Mouse (Mus musculus): ENCODE data around the gene Fam241a. TPM values are rescaled to one million over a fixed set of nuclear protein-coding genes. Genes with fewer than 3 reads are reported as not detected.

The Fam241a gene
- polyA plus RNA-seq, 1 experiment from 2014 or later: 10.1 TPM

DNA sequence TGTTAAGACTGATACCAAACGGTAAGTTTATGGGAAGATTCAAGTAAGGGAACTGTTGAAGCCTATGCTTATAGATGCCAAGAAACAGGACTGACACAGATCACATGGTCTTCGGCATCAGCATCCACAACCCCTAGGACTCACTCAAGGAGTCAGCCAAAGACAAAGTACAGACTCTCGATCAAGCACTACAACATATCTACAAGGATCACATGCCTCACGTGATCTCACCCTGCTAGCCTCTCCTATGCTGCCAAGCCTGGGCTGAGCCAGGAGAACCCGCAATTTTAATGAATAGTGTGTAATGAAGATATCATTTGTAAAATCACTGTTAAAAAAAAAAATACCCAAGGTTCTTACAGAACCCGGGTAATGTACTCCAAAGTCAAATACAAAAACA, 60.5 kb downstream of the Fam241a start:
- 76% methylated on average over 6 of the region's 6 CpGs for WGBS
- no peak for DNase-seq (ENCODE audit: low spot score)
- H3K4me1 ChIP-seq (ENCODE audit: control insufficient read depth, insufficient read depth, low read length): peaks cover 16% of the 10 kb centered on the region
- peak overlapping the region; percentile 61 for H3K4me2 ChIP-seq (ENCODE audit: low read depth, low read length)
- no peak overlapping the region for H3K9ac ChIP-seq (ENCODE audit: low read depth, low read length)
- no peak for ATAC-seq (ENCODE audit: low read depth)
- no peaks in the 10 kb centered on the region for H3K27me3 ChIP-seq (replicated peaks; ENCODE audit: control insufficient read depth, insufficient read depth, low read length)
- H3K36me3 ChIP-seq (ENCODE audit: control insufficient read depth, insufficient read depth, low read length): no peaks in the 10 kb centered on the region
- H3K9me3 ChIP-seq (ENCODE audit: control insufficient read depth, low read length): no peaks in the 10 kb centered on the region
- no peak overlapping the region for H3K27ac ChIP-seq (replicated peaks; ENCODE audit: low read depth, low read length)
- H3K4me3 ChIP-seq (ENCODE audit: low read depth, low read length): 0 out of 2 replicates have a peak overlapping the region, but pooled peaks have one; percentile 93

DNA sequence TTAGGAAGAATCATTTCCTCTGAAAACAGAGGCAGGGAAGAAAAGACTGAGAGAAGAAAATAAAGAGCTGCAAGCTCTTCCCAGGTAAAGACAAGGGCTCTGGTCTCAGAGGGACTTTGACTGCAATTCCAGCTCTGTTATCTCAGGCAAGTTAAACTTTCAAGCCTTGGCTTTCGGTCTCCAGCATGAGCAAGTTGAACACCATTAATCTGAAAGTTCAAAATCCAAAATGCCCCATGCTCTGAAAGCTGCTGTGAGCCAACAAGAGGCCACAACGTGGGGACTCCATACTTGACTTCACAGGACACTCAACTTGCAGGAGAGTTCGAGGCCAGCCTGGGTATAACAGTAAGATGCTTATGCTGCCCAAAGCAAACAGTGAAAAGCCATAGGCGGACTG, 62.1 kb downstream of the Fam241a start:
- ATAC-seq (ENCODE audit: low read depth) (no peak), DNase-seq (ENCODE audit: low spot score) (no peak)
- Histone ChIP-seq H3K4me3 (ENCODE audit: low read depth, low read length) (no peak overlapping the region), H3K27ac (replicated peaks; ENCODE audit: low read depth, low read length) (no peak overlapping the region), H3K9me3 (ENCODE audit: control insufficient read depth, low read length) (no peaks in the 10 kb centered on the region), H3K9ac (ENCODE audit: low read depth, low read length) (no peak overlapping the region), H3K4me1 (ENCODE audit: control insufficient read depth, insufficient read depth, low read length) (peaks cover 16% of the 10 kb centered on the region), H3K27me3 (replicated peaks; ENCODE audit: control insufficient read depth, insufficient read depth, low read length) (no peaks in the 10 kb centered on the region), H3K36me3 (ENCODE audit: control insufficient read depth, insufficient read depth, low read length) (no peaks in the 10 kb centered on the region), H3K4me2 (ENCODE audit: low read depth, low read length) (no peak overlapping the region)
- 91% methylated on average over 4 of the region's 4 CpGs for WGBS

DNA sequence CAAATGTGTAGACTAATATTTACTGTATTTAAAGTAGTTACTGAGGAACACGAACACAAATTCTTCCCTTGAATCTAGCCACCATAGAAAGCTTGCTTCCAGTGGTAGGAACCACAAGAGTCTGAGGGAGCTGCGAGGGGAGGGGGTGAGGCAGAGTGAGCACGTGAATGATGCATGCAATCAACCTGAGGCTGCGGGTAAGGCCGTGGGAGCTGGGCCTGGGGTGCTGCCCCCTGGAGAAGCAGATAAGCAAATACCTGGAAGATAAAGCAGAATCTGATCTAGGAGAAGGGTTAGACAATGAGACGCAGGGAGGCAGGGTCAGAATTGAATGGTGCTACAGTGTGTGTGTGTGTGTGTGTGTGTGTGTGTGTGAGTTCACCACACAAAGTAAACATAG, 65.0 kb downstream of the Fam241a start:
- ATAC-seq (ENCODE audit: low read depth) (no peak), DNase-seq (ENCODE audit: low spot score) (no peak)
- no peak overlapping the region for H3K4me2 ChIP-seq (ENCODE audit: low read depth, low read length)
- H3K27ac ChIP-seq (replicated peaks; ENCODE audit: low read depth, low read length): no peak overlapping the region
- no peak overlapping the region for H3K9ac ChIP-seq (ENCODE audit: low read depth, low read length)
- H3K4me3 ChIP-seq (ENCODE audit: low read depth, low read length): no peak overlapping the region
- no peaks in the 10 kb centered on the region for H3K9me3 ChIP-seq (ENCODE audit: control insufficient read depth, low read length)
- peaks cover 9% of the 10 kb centered on the region for H3K4me1 ChIP-seq (ENCODE audit: control insufficient read depth, insufficient read depth, low read length)
- H3K27me3 ChIP-seq (replicated peaks; ENCODE audit: control insufficient read depth, insufficient read depth, low read length): no peaks in the 10 kb centered on the region
- no peaks in the 10 kb centered on the region for H3K36me3 ChIP-seq (ENCODE audit: control insufficient read depth, insufficient read depth, low read length)
- WGBS: 67% methylated on average over 6 of the region's 6 CpGs

DNA sequence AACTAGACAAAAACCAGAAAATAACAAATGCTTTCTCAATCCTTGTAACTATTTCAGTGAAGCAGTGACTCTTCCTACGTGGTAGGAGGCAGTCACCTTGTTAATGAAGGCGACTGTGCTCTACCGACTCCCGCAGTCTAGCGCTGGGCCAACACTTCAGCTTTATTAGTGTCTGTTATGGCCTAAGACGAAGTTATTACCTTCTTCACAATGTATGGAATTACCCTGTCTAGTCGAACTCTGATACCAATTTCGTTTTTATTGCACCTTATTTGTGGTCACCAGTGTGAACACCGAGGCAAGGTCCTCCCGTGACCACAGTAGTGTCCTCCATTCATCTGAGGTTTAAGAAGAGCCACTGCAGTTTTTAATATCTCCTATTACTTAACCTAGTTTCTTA, 65.9 kb downstream of the Fam241a start:
- Histone ChIP-seq H3K27ac (replicated peaks; ENCODE audit: low read depth, low read length) (no peak overlapping the region), H3K9me3 (ENCODE audit: control insufficient read depth, low read length) (no peaks in the 10 kb centered on the region), H3K36me3 (ENCODE audit: control insufficient read depth, insufficient read depth, low read length) (no peaks in the 10 kb centered on the region), H3K9ac (ENCODE audit: low read depth, low read length) (no peak overlapping the region), H3K27me3 (replicated peaks; ENCODE audit: control insufficient read depth, insufficient read depth, low read length) (no peaks in the 10 kb centered on the region), H3K4me2 (ENCODE audit: low read depth, low read length) (no peak overlapping the region), H3K4me3 (ENCODE audit: low read depth, low read length) (no peak overlapping the region), H3K4me1 (ENCODE audit: control insufficient read depth, insufficient read depth, low read length) (no peaks in the 10 kb centered on the region; the same call in 1 of the 2 replicates)
- ATAC-seq (ENCODE audit: low read depth): no peak
- no peak for DNase-seq (ENCODE audit: low spot score)
- 90% methylated on average over 10 of the region's 10 CpGs for WGBS

DNA sequence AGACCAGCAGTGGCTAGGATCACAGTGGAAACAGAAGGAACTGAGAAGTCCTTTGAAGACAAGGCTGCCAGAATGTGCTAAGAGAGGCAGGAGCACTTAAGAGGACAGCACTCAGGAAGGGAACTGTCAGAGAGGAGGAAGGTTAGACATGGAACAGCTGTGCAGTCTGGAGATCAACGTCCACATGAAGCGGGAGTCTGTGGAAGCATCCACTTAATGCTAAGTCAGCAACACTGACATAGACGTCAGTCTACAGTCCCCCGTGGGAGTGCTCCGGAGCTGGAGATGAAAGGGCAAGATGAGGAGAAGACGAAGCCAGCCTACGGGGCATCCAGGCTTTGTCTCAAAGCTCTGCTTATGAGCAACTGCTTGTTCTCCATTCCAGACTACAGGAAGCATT, 69.0 kb downstream of the Fam241a start:
- H3K27ac ChIP-seq (replicated peaks; ENCODE audit: low read depth, low read length): no peak overlapping the region
- no peaks in the 10 kb centered on the region; the same call in 1 of the 2 replicates for H3K4me1 ChIP-seq (ENCODE audit: control insufficient read depth, insufficient read depth, low read length)
- no peak overlapping the region for H3K9ac ChIP-seq (ENCODE audit: low read depth, low read length)
- DNase-seq (ENCODE audit: low spot score) (peak; percentile 22), ATAC-seq (ENCODE audit: low read depth) (peak; percentile 54; the same call in 1 of the 2 replicates)
- H3K4me2 ChIP-seq (ENCODE audit: low read depth, low read length): no peak overlapping the region
- 43% methylated on average over 7 of the region's 7 CpGs for WGBS
- H3K4me3 ChIP-seq (ENCODE audit: low read depth, low read length): no peak overlapping the region
- no peaks in the 10 kb centered on the region for H3K9me3 ChIP-seq (ENCODE audit: control insufficient read depth, low read length)
- no peaks in the 10 kb centered on the region for H3K27me3 ChIP-seq (replicated peaks; ENCODE audit: control insufficient read depth, insufficient read depth, low read length)
- H3K36me3 ChIP-seq (ENCODE audit: control insufficient read depth, insufficient read depth, low read length): peaks cover 8% of the 10 kb centered on the region; the same call in 1 of the 2 replicates

DNA sequence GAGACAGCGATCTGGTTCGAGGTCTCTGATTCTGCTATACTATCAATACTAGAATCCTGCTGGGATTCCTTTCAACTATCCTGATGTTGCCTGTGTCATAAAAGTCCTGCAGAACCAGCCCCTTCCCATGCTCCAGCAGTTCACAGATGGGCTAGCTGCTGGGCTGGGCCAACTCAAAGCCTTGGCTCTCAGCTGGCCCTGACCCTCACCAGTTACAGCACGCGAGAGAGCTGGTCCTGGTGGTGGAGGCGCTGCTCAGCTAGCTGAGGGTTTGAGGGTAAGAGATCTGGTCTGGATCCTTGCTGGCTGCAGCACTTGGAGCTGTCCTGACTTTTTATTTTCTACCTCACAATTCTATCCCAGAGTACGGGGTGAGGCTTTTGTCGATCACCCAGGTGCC, 69.6 kb downstream of the Fam241a start:
- H3K27me3 ChIP-seq (replicated peaks; ENCODE audit: control insufficient read depth, insufficient read depth, low read length): no peaks in the 10 kb centered on the region
- ATAC-seq (ENCODE audit: low read depth) (no peak), DNase-seq (ENCODE audit: low spot score) (no peak)
- H3K27ac ChIP-seq (replicated peaks; ENCODE audit: low read depth, low read length): no peak overlapping the region
- H3K4me2 ChIP-seq (ENCODE audit: low read depth, low read length): no peak overlapping the region
- peaks cover 13% of the 10 kb centered on the region for H3K36me3 ChIP-seq (ENCODE audit: control insufficient read depth, insufficient read depth, low read length)
- 84% methylated on average over 7 of the region's 7 CpGs for WGBS
- no peaks in the 10 kb centered on the region for H3K9me3 ChIP-seq (ENCODE audit: control insufficient read depth, low read length)
- H3K9ac ChIP-seq (ENCODE audit: low read depth, low read length): no peak overlapping the region
- H3K4me3 ChIP-seq (ENCODE audit: low read depth, low read length): no peak overlapping the region
- no peaks in the 10 kb centered on the region; the same call in 1 of the 2 replicates for H3K4me1 ChIP-seq (ENCODE audit: control insufficient read depth, insufficient read depth, low read length)

DNA sequence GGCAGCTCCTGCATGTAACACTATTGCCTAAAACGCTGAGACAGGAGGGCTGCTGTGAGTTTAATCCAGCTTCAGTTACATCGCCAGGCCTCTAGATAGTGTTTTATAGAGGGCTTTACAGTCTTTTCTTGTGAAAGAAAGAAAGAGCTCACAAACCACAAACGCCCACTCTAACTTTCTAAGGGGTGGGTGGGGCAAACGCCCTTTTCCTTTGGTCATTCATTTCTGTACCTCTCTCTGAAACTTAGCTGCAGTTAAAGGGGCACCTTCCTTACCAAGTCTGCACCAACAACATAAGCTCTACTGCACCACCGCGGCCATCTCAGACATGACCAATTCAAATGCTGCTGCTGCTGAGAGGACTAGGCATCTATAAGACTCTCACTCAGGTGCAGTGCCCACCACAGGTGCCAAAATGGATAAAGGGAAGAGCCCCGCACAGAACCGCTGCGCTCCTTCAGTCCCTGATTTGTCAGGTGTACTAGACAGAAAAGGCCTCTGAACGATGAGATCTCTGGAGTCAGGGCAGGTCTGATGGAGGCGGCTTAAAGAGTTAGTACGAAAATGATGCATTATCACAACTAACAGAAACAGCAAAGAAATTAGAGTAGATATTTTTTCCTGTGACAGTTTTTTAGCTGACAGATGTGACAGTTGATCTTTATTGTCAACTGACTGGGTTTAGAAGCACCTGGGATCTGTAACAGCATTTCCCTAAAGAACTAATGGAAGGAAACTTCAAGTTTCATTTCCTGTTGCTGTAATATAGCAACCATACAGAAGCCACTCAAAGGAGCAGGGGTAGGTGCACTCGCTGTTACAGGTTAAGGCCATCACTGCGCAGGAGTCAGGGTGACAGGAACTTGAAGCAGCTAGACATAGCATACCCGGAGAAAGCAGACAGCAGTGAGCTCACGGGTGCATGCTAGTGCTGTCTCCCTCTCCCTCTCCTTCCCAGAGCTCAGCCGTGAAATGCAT, 71.9 kb downstream of the Fam241a start:
- Histone ChIP-seq H3K4me1 (ENCODE audit: control insufficient read depth, insufficient read depth, low read length) (no peaks in the 10 kb centered on the region; the same call in 1 of the 2 replicates), H3K9ac (ENCODE audit: low read depth, low read length) (no peak overlapping the region), H3K27ac (replicated peaks; ENCODE audit: low read depth, low read length) (no peak overlapping the region), H3K9me3 (ENCODE audit: control insufficient read depth, low read length) (no peaks in the 10 kb centered on the region), H3K36me3 (ENCODE audit: control insufficient read depth, insufficient read depth, low read length) (peaks cover 29% of the 10 kb centered on the region), H3K27me3 (replicated peaks; ENCODE audit: control insufficient read depth, insufficient read depth, low read length) (no peaks in the 10 kb centered on the region), H3K4me2 (ENCODE audit: low read depth, low read length) (no peak overlapping the region), H3K4me3 (ENCODE audit: low read depth, low read length) (no peak overlapping the region)
- no peak for DNase-seq (ENCODE audit: low spot score)
- 84% methylated on average over 17 of the region's 17 CpGs for WGBS
- ATAC-seq (ENCODE audit: low read depth): no peak

DNA sequence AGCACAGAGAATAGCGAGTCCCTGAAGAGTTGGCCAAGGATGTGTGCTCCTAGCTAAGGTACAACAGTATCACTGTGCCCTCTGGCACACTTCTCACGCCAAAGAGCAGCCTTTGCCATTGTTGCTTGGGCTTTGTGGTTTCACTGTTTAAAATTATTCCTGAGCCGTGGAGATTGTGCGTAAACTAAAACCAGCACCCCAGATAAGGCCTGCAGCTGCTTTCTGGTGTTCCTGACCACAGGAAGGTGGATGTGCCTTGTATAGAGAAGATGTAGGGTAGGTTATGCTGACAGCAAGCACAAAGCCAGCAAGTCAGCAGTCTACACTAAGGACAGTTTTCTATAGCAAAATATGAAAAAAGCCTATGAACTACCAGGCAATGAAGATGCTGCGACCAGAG, 74.9 kb downstream of the Fam241a start:
- 83% methylated on average over 5 of the region's 5 CpGs for WGBS
- Histone ChIP-seq H3K9me3 (ENCODE audit: control insufficient read depth, low read length) (no peaks in the 10 kb centered on the region), H3K4me1 (ENCODE audit: control insufficient read depth, insufficient read depth, low read length) (no peaks in the 10 kb centered on the region), H3K4me2 (ENCODE audit: low read depth, low read length) (no peak overlapping the region), H3K27ac (replicated peaks; ENCODE audit: low read depth, low read length) (no peak overlapping the region), H3K36me3 (ENCODE audit: control insufficient read depth, insufficient read depth, low read length) (peaks cover 34% of the 10 kb centered on the region), H3K27me3 (replicated peaks; ENCODE audit: control insufficient read depth, insufficient read depth, low read length) (no peaks in the 10 kb centered on the region), H3K9ac (ENCODE audit: low read depth, low read length) (no peak overlapping the region), H3K4me3 (ENCODE audit: low read depth, low read length) (no peak overlapping the region)
- no peak for ATAC-seq (ENCODE audit: low read depth)
- no peak for DNase-seq (ENCODE audit: low spot score)

DNA sequence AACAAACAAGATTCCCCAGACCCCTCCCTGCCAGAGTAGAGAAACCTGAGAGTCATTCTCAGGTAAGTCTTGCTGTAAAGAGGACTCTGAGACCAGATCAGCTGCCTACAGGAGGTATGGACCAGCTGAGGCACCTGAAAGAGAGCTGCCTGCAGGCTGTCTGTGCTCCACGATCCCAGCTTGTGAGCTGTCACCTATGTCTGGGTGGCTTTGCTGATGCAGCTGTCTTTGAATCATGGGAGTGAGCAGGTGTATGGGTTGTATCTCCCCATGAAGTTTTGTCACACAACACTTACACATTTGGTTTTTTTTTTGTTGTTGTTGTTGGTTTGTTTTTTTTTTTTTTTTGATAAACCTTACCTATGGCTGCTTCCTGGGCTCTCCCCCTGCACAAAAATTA, 75.7 kb downstream of the Fam241a start:
- ATAC-seq (ENCODE audit: low read depth) (no peak), DNase-seq (ENCODE audit: low spot score) (no peak)
- Histone ChIP-seq H3K4me2 (ENCODE audit: low read depth, low read length) (no peak overlapping the region), H3K4me1 (ENCODE audit: control insufficient read depth, insufficient read depth, low read length) (no peaks in the 10 kb centered on the region), H3K27me3 (replicated peaks; ENCODE audit: control insufficient read depth, insufficient read depth, low read length) (no peaks in the 10 kb centered on the region), H3K9me3 (ENCODE audit: control insufficient read depth, low read length) (no peaks in the 10 kb centered on the region), H3K27ac (replicated peaks; ENCODE audit: low read depth, low read length) (no peak overlapping the region), H3K36me3 (ENCODE audit: control insufficient read depth, insufficient read depth, low read length) (peaks cover 37% of the 10 kb centered on the region), H3K9ac (ENCODE audit: low read depth, low read length) (no peak overlapping the region), H3K4me3 (ENCODE audit: low read depth, low read length) (no peak overlapping the region)
- WGBS: 73% methylated on average over 1 of the region's 1 CpGs

Data from embryonic facial prominence, embryonic 14.5 days (tissue).